Mouse (Mus musculus): ENCODE measurements around the gene Cttn.

Gene Cttn

DNA sequence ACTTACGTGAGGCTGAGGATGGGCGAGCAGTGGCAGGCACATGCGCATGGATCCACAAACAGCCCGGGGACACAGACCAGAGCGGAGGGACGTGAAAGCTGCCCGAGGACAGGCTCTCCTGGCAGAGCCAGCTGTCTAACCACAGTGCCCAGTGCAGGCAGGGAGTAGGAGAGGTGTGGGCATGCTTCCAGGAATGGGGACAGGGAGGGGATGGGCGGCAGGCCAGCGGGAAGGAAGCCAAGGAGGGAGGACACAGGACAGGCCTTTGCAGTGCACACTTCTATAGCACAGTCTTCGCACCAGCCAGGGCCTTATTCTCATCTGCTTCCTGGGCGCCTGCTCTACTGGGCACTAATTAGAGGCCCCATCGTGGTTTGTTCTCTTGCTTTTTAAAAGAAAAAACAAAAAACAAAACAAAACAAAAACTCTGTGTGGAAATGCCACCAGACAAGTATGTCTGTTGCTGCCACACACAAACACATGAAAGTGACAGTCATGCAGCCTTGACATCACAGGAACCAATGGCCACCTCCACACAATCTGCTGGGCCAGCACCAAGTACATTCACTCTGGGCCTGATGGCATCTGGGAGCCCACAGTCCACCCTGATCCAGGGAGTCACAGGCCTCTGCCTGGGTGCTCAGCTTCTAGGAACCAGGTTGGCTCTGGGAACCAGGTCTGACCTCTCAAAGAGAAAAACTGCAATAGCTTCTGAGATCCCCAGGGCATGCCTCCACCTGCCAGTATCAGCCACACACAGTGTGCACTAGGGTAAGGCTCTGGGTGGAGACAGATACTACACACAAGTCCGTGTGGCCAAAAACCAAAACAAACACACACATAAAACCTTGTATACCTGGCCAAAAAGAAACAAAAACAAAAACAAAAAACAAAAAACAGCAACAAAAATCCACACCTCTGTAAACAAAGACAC is 20.9 kb downstream of the Cttn start:
- peak; percentile 82 for DNase-seq (ENCODE audit: low spot score)

DNA sequence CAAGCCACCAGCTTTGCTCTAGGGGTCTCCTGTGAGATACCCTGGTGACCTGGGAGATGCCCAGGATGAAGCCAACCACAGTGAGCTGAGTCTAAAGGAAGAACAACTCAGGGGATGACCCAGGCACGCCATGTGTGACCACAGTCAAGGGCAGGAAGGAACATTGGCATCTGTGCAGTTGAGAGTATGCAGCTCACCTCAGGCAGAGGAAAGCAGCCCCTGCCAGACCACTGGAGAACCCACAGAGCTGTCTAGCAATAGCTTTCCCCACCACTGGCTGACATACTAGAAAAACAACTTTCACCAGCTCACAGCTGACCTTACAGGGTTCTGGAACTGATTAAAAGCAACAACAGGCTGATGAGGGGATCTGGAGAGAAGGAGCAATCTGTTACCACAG is 22.6 kb downstream of the Cttn start:
- no peak for DNase-seq (ENCODE audit: low spot score)

DNA sequence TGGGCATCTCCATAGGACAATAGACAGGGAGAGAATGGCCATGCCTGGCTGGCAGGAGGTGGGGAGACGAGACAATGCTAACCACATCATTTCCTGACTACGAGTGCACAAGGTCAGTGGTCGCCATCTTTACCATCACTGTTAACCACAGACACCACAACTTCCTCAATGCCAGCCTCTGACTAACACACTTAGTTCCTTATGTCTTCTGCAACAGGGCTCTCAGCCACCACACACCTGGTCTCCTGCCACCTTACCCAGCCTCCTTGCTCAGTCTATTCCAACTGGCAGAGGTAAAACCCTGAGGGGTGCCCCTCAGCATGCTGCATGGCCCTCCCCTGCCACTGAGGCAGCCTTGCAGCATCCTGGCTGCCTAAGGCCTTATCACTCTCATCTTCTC is 23.7 kb downstream of the Cttn start:
- peak; percentile 39 for DNase-seq (ENCODE audit: low spot score)

DNA sequence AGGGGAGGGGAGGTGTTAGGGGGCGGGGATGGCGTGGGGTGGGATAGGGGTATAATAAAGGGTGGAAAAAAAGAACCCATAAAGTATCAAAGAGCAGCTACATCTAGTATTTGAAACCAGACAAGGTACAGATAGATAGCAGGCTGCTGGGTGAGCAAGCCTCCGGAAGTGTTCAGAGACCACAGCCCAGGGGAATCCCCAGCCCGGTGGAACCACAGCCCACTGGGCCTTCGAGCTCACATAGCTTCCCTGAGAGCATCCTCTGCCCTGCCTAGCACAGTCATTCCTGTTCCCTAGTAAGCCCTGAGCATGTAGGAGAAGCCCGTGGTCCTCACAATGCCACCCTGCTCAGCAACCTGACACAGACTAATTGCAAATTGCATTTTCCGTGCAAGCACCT is 26.0 kb downstream of the Cttn start:
- DNase-seq (ENCODE audit: low spot score), result peak; percentile 25

DNA sequence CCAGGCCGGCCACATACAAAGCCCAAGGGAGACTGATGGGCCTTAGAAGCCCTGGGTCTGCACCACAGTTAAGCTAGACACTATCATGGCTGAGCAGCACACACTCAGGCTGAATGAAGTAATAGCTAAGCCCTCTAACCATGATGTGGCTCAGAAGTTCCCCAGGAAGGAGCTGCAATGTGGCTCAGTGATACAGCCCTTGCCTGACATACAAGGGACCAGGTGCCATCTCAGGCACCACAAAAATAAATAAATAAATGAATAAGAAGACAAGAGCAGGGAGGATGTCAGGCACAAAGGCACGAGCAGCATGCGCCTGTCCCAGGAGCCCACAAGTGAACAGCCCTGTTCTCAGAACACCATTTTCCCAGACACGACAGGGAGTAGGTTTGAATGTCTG is 28.8 kb downstream of the Cttn start:
- DNase-seq (ENCODE audit: low spot score), result no peak

DNA sequence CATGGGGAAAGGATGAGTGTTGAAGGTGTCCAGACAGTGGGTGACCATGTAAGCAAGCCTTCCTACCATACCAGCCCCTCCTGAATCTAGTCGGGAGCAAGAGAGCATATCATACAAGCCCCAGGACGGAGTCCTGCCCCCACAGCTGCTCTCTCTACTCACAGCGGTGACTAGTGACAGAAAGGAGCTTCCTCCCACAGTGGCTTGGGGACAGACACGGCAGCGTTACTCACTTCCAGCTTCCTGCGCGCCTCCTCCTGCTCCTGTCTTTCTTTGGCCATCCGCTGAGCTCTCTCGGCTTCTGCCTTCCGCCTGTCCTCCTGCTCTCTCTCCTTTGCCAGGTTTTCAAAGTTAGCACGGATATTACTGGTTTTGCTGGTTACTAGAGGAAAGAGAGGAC is 29.3 kb downstream of the Cttn start:
- no peak for DNase-seq (ENCODE audit: low spot score)

DNA sequence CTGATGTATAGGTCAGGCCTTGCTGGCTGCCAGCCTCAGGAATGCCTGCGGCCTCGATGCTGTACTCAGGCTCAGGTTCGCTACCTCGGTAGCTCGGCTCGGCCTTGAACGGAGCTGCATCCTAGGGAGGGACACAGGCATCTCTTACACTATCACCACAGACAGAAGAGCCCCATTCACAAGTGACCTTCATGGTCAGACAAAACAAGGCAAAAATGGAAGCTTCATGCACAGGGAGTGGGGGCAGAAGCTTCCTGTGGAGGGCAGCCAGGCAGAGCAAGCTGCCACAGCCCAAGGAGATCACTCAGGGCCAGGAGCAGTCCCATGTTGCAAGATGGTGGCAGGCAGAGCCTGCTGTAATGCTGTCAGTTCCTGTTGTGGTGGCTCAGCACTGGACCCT is 32.0 kb downstream of the Cttn start:
- no peak for DNase-seq (ENCODE audit: low spot score)

DNA sequence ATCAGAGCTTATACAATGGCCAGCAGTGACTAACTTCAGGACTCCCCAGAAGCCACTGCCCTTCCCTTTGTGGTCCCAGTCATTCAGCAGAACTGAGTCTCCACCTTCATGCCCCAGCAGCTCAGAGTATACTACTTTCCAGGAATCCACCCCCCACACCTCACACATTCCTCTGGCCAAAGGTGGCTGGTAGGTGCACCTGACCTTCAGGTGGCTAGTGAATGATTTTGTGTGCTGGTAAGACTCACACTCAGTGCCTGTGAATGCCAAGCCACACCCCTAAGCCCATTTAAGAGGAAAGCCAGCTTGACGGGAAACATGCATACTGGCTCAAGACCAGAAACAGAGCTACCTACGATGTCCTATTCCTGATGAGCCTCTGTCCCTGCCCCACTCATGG is 37.9 kb downstream of the Cttn start:
- no peak for DNase-seq (ENCODE audit: low spot score)

DNA sequence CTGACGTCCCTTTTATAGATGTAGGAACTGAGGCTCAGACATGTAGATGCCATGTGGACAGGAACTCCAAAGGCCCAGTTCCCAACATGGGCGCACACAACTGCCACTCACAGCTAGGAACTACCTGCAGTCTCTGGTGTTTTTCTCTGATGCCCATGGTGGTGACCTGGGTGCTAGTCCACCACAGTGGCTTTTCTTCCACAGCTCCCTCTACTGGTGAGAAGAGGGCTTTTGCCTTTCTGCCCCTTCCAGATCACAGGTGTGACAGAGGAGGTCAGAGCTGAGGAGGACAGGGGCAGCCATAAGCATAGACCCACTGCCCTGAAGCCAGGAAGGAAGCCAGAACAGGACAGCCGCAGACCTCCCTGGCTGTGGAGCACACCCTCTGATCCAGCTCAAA is 43.3 kb downstream of the Cttn start:
- DNase-seq (ENCODE audit: low spot score), result no peak

DNA sequence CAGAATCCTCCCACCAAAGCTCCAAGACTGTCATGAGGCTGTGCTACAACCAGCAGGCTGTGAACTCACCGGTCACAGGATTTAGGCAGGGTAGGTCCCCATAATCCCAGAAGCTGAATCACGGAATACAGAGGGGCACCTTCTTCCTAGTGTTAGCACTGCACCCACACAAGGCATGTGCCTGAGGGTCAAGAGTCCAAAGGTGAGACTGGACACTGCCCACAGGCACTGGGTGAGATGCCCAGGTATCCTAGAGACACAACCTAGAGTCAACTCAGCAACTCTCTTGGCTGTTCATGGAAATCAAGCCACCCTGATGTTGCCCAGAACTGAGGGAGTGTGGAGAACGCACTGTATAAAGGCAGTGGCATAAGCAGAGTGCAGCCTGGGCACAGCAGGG is 44.2 kb downstream of the Cttn start:
- no peak for DNase-seq (ENCODE audit: low spot score)

DNA sequence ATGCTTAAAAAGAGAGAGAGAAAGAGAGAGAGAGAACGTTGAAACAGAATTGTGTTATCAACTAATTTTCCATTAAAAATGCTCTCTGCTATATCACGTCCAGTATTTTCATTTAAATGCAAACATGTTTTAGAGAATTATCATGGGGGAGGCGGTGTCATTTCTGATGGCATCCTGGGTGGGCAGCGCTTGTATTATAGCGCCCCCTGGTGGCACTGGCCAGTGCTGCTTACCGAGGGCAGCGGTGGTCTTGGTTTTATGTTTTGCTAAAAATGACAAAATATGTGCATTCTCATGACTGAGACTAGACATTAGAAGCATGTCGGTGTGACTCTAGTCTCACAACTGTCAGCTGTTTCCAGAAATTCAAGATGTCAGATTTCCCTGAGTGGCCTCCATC is 44.9 kb downstream of the Cttn start:
- DNase-seq (ENCODE audit: low spot score), result peak; percentile 20

DNA sequence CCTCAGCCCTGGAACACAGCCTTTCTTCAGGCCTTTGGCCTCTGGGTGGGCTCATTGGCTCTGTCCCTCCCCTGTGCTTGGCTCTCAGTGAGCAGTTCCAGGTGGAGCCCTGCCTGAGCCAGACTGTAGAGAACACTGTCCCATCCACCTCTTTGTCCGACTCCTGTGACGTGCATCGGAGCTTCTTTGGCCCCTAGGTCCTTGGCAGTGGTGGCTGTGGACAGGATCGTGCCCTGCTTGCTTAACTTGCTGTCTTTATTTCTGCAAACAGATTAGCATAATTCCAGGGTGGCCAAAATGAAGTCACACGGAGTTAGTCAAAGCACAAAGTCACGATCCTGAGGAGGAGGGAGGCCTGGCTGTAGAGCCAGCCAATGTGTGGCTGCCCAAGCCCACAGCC is 49.3 kb downstream of the Cttn start:
- DNase-seq (ENCODE audit: low spot score), result no peak

DNA sequence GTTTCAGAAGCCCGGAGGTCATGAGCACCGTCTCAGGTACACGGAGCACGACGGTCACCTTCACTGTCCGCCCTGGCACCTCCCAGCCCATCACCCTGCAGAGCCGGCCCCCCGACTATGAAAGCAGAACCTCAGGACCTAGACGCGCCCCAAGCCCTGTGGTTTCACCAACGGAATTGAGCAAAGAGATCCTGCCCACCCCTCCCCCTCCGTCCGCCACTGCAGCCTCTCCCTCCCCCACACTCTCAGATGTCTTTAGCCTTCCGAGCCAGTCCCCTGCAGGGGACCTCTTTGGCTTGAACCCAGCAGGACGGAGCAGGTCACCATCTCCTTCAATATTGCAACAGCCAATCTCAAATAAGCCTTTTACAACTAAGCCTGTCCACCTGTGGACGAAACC is 50.3 kb downstream of the Cttn start:
- no peak for DNase-seq (ENCODE audit: low spot score)

DNA sequence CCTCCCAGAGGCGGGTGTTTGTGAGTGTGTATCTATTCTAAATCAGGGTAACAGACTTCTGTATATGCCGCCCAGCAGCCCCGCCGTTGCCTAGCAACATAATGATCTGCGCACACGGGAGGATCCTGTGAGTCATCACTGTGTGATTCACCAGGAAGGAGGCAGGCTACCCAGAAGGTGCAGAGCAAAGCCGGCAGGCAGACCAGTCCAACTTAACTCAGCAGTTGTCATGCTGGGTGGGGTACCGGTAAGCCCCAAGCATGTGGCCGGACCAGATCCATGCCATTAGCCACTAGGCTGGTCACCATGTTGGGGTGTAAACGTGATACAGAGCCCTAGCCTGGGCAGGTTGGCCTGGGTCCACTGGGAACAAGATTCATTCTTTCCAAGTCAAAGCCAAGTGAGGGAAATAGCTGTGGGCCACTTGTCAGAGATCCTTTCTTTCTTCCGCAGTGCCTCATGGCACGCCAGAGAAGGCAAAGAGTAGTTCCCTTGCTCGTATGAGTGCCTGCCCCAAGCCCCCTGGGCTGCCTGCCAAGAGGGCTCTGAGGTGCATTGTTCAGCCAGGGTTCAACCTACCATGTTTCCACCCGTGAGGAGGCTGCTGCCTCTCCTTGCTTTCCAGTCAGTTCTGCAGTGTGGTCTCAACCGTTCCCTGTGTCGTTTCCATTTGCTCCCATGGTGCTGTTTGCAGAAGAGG is 53.0 kb downstream of the Cttn start:
- DNase-seq (ENCODE audit: low spot score), result peak; percentile 15

DNA sequence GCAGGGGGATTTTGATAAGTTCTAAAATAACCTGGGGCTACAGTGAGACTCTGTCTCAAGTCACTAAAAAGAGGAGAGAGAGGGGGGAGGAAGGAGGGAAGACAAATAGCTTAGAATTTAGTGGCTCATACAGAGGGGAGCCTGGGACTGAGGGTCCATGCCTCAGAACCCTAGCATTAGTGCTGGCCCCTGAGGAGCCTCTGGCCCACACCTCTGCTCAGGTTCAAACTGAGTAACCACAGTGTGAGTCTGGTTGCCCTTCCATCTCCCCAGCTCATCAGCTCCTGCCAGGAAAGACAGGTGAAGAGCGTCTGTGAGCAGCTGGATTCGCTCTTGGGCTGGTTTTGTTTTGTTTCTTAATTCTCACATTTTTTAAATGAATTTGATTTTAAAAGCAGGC is 53.6 kb downstream of the Cttn start:
- DNase-seq (ENCODE audit: low spot score), result no peak

DNA sequence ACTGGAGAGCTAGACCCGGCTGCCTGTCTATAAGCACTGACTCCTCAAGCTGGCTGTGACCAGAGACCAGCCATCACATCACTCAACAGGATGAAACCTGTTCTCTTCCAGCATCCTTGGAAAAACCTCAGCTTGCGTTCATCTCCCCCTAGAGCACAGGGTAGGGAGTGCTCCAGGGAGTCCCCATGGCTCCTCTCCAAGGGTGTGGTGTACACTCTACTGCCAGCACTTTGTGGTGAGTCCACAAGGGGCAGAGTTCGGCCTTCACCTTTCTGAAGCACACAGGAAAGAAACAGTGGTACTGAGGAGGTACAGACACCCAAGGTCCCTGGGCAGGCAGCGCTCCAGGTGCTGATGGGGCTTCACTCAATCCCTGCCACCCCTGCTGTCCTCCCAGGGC is 55.0 kb downstream of the Cttn start:
- no peak for DNase-seq (ENCODE audit: low spot score)

DNA sequence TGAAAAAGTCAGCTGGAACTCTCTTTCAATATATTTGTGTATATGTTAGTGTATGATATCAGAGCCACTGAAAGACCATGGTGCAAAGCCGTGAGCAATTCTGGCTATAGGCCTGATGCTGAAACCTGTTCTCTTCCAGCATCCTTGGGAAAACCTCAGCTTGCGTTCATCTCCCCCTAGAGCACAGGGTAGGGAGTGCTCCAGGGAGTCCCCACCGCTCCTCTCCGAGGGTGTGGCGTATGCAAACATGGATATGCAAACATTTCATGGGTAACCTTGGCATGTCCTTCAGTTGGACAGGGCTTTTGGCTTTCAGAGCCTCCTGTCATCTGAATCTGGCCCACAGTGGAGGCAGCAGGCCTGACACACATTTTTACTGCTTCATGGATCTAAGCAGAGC is 56.2 kb downstream of the Cttn start:
- no peak for DNase-seq (ENCODE audit: low spot score)

DNA sequence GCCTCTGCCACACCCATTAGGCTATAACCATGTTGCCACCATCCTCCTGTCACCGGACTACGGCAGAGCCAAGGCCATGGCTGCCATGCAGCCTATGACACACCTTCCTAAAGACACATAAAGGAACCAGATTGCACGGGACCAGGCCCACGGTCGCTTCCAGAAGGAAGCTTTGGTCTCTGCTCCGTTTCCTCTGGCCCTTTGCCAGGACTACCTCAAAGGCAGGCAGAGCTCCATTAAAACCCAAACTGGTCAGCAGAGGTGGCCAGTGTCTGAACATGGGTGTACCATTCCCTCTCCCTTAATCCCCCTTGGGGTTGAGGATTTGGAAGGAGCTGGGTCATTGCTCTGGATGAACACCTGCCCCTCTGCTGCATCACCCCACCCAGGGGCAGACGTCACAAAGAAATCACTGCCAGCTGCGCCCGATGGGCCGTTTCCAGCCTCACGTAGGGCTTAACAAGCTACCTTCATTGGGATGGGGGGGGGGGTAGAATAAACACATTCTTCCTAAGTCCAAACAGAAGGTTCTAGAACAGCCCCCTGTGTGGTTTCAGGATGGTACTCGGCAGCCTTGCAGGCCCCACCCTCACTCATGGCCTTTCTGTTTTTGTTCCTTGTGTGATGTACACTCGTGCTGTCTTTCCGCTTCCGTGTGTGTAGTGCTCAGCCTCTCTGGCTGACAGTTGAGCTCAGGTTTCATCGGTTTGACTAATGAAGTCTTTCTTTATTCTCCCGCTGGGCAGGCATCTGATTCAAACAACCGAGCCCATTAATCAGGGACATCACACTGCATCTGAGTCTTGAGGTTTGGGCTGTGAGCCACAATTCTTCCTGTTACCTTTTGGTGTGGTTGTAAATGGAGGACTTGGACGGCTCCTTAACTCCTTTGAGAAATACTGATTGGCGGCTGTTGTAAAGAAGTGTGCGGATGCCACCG is 58.6 kb downstream of the Cttn start:
- DNase-seq (ENCODE audit: low spot score), result no peak

DNA sequence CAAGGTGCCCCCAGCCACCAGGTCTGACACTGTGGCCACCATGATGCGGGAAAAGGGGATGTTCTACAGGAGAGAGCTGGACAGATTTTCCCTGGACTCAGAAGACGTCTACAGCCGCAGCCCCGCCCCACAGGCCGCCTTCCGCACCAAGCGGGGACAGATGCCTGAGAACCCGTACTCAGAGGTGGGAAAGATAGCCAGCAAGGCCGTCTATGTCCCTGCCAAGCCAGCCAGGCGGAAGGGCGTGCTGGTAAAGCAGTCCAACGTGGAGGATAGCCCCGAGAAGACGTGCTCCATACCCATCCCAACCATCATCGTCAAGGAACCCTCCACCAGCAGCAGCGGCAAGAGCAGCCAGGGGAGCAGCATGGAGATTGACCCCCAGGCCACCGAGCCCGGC is 61.1 kb downstream of the Cttn start:
- DNase-seq (ENCODE audit: low spot score), result no peak

DNA sequence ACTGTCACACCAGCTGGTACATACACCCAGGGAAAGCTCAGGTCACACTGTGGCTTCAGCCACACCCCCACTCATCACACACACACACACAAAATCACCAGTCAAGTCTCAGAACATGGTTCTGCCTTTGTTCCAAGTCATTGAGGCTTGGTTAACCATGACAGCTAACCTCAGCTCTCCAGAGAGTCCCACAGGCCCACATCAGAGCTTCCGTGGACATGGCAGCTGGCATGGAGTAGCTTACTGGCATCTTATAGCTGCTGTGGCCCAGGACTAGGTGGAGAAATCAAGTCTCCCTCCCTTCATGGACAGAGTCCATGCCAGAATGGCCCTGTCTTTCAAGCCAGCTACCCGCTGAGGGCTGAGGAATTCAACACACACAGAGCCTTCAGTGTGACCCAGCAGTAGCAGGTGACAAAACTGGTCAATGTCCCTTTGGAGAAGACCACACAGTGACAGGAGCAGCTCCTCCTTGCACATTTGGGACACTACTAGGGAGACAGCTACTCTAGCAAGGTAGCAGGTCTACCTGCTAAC is 62.3 kb downstream of the Cttn start:
- no peak for DNase-seq (ENCODE audit: low spot score)

DNA sequence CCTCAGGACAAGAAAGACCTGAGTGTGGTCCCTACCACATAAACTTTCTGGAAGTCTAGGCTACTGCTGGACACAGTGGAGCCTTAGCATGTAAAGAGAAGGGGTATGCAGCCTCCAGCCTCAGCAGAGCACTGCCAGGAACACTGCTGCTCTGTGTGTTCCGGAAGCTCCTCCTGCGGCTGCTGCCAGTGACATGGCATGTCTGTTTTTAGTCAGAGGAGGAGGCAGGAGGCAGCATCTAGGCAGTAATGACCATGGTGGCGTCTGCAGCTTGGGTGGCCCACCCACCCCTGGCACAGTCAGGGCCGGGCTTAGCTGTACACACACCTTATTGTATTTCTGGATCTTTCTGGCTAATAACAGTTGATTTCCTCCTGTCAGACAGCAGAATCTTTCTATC is 63.1 kb downstream of the Cttn start:
- DNase-seq (ENCODE audit: low spot score), result no peak

DNA sequence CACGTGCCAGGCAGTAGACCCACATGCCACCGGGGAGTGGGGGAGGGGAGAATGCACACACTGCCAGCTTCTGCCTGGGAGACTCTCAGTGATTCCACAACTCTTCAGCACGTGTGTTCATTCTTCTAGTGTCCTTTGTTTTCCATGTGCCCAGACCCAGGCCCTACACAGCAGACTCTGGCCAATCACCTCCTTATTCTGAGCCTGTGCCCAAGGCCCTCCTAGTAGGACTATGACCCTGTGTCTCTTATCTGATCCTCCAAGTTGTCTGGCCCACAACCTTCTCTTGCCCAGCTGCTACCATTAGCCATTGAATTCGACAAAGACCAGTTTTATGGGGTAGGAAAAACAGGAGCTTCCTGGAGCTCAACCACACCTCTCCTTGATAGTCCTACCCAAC is 68.3 kb downstream of the Cttn start:
- DNase-seq (ENCODE audit: low spot score), result no peak

Data from lung, postnatal 25 days (tissue).